Mouse (Mus musculus) olfactory bulb, adult 2 months (tissue): ENCODE data around the gene Lrrc8c.

ENCODE experiments used
- CTCF ChIP-seq: fragments of 200-500 bp; IDR thresholded peaks from 2 replicates; pipeline ENCODE4 v1.5.1; 2012; ENCODE audit warnings: low read depth, mild to moderate bottlenecking, low read length, moderate library complexity; ENCODE audit not compliant: insufficient read depth
- POLR2A ChIP-seq: fragments of 200-500 bp; IDR thresholded peaks from 2 replicates; pipeline ENCODE4 v1.6.1; 2012; ENCODE audit warnings: mild to moderate bottlenecking, low read depth, low read length, moderate library complexity; ENCODE audit not compliant: insufficient read depth

- TF ChIP-seq POLR2A (no peak), CTCF (no peak)
Observed at GRCm38 (mm10) chr5:105618510-105618909, 99.3 kb downstream of the Lrrc8c start.
